Mouse (Mus musculus): Measurements from ENCODE around the gene Gm21028. TPM values are rescaled to one million over a fixed set of nuclear protein-coding genes. Genes with fewer than 3 reads are reported as not detected.
"Not testable (repeated sequence)": the region's sequence is repeated elsewhere in the genome, so short reads cannot be mapped to it uniquely, and the experiment has no call there.

Gm21028 gene
- not detected in 2 replicates for polyA plus RNA-seq (2014; fragmentation: Nextera tagmentation; extraction: Ambion mirVana)

DNA sequence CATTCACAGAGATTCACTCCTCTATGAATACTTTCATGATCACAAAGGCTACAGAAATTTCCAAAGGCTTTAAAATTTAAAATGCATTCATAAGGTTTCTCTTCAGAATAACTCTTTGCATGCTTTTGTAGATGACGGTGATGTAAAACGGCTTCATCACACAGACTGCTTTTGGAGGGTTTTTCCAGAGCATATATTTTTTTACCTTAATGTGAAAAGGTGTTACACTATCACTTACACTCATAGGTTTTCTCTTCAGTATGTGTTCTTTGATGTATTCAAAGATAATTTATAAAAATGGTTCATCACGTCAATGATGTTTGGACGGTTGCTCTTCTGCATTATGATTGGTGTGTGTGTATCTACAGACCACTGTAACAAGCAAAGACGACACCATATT, at the start of gene Gm21028:
Gm21028 (minus strand) TSS at position 101 of the 400 bp plus-strand sequence.
- no peak for DNase-seq (ENCODE audit: low spot score)
- WGBS: 93% methylated on average over 5 of the region's 5 CpGs
- 0 out of 2 replicates have a peak, but pooled peaks cover 5% of the 10 kb centered on the region for H3K9me3 ChIP-seq (ENCODE audit: control insufficient read depth, low read length)

GRCm38 (mm10) chr7:42595666-42596065, 17.3 kb upstream of the Gm21028 start:
- not testable (repeated sequence) for H3K36me3 ChIP-seq (ENCODE audit: control insufficient read depth, insufficient read depth, low read length); H3K9me3 ChIP-seq (ENCODE audit: control insufficient read depth, low read length); H3K4me3 ChIP-seq (ENCODE audit: low read depth, low read length); DNase-seq (ENCODE audit: low spot score); ATAC-seq (ENCODE audit: low FRiP score); H3K27ac ChIP-seq (ENCODE audit: low read depth, low read length); H3K4me1 ChIP-seq (replicated peaks; ENCODE audit: control insufficient read depth, insufficient read depth, low read length); H3K4me2 ChIP-seq (replicated peaks; ENCODE audit: low read depth, low read length); H3K27me3 ChIP-seq (ENCODE audit: control insufficient read depth, insufficient read depth, low read length); H3K9ac ChIP-seq (ENCODE audit: low read depth, low read length)

More for the DNA sequence above, at the start of gene Gm21028:
- H3K36me3 ChIP-seq (ENCODE audit: control insufficient read depth, insufficient read depth, low read length): no peaks in the 10 kb centered on the region
- no peak within 1 kb of the TSS for H3K4me2 ChIP-seq (replicated peaks; ENCODE audit: low read depth, low read length)
- H3K9ac ChIP-seq (ENCODE audit: low read depth, low read length): no peak within 1 kb of the TSS
- no peaks in the 10 kb centered on the region for H3K4me1 ChIP-seq (replicated peaks; ENCODE audit: control insufficient read depth, insufficient read depth, low read length)
- no peaks in the 10 kb centered on the region for H3K27me3 ChIP-seq (ENCODE audit: control insufficient read depth, insufficient read depth, low read length)
- ATAC-seq (ENCODE audit: low FRiP score): no peak
- no peak within 1 kb of the TSS for H3K4me3 ChIP-seq (ENCODE audit: low read depth, low read length)
- H3K27ac ChIP-seq (ENCODE audit: low read depth, low read length): no peak within 1 kb of the TSS

DNA sequence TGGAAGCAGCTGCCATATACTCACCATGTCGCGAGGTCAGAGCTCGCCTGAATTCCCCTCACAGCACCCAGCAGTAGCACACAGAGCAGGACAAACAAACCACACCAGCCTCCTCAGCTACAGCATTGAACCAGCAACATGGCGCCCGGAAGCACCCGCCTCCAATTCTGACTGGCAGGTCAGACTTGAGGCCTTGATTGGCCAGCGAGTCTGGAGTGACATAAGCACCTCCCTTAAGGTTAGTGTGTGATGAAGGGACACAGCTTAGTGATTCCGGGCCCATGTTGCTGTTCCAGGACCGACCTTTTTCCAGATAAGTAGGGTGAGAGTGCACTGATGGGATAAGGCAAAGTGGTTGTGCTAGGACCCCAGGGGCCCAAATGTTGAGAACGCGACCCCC, 14.0 kb upstream of the Gm21028 start, which contains the start of gene Zfp977:
Zfp977 (minus strand) TSS at position 135 of the 400 bp plus-strand sequence.
- not testable (repeated sequence) for H3K4me2 ChIP-seq (replicated peaks; ENCODE audit: low read depth, low read length); H3K4me3 ChIP-seq (ENCODE audit: low read depth, low read length); H3K9me3 ChIP-seq (ENCODE audit: control insufficient read depth, low read length); H3K9ac ChIP-seq (ENCODE audit: low read depth, low read length); ATAC-seq (ENCODE audit: low FRiP score); H3K27me3 ChIP-seq (ENCODE audit: control insufficient read depth, insufficient read depth, low read length); H3K36me3 ChIP-seq (ENCODE audit: control insufficient read depth, insufficient read depth, low read length); H3K4me1 ChIP-seq (replicated peaks; ENCODE audit: control insufficient read depth, insufficient read depth, low read length); DNase-seq (ENCODE audit: low spot score); H3K27ac ChIP-seq (ENCODE audit: low read depth, low read length)
- WGBS: 93% methylated on average over 11 of the region's 11 CpGs

- not testable (repeated sequence) for H3K4me1 ChIP-seq (replicated peaks; ENCODE audit: control insufficient read depth, insufficient read depth, low read length); H3K36me3 ChIP-seq (ENCODE audit: control insufficient read depth, insufficient read depth, low read length); H3K9ac ChIP-seq (ENCODE audit: low read depth, low read length); H3K9me3 ChIP-seq (ENCODE audit: control insufficient read depth, low read length); H3K27ac ChIP-seq (ENCODE audit: low read depth, low read length); H3K27me3 ChIP-seq (ENCODE audit: control insufficient read depth, insufficient read depth, low read length); ATAC-seq (ENCODE audit: low FRiP score); H3K4me2 ChIP-seq (replicated peaks; ENCODE audit: low read depth, low read length); DNase-seq (ENCODE audit: low spot score); H3K4me3 ChIP-seq (ENCODE audit: low read depth, low read length)
Observed at GRCm38 (mm10) chr7:42591311-42591710, 12.9 kb upstream of the Gm21028 start.

DNA sequence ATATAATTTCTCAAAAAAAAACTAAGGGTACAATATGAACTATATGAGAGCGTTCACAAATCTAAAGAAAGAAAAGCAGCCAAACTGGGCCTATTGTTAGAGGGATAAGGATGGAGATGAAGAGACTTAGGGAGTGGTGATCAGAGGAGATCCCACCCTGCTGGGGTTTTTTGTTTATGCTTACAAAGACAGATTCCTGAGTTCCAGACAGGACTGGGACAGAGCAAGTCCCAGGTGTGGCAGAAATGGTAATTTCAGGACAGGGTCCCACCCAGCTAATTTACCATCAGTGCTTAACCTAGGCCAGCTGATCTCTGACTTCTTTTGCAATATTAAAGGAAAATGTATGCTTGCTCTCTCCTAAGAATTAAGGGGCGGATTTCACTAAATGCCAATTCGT, 26.6 kb downstream of the Gm21028 start:
- H3K27me3 ChIP-seq (ENCODE audit: control insufficient read depth, insufficient read depth, low read length): no peaks in the 10 kb centered on the region
- no peaks in the 10 kb centered on the region for H3K4me1 ChIP-seq (replicated peaks; ENCODE audit: control insufficient read depth, insufficient read depth, low read length)
- H3K4me2 ChIP-seq (replicated peaks; ENCODE audit: low read depth, low read length): no peak overlapping the region
- H3K27ac ChIP-seq (ENCODE audit: low read depth, low read length): no peak overlapping the region
- H3K9me3 ChIP-seq (ENCODE audit: control insufficient read depth, low read length): no peaks in the 10 kb centered on the region
- DNase-seq (ENCODE audit: low spot score) (no peak), ATAC-seq (ENCODE audit: low FRiP score) (no peak)
- 85% methylated on average over 3 of the region's 3 CpGs for WGBS
- no peaks in the 10 kb centered on the region for H3K36me3 ChIP-seq (ENCODE audit: control insufficient read depth, insufficient read depth, low read length)
- no peak overlapping the region for H3K9ac ChIP-seq (ENCODE audit: low read depth, low read length)
- no peak overlapping the region for H3K4me3 ChIP-seq (ENCODE audit: low read depth, low read length)

Other genes with a start within 250 kb of the Gm21028 start
- not detected in 2 replicates for gene 4933421I07Rik, start 130.5 kb downstream of the Gm21028 start, polyA plus RNA-seq (2014; fragmentation: Nextera tagmentation; extraction: Ambion mirVana)
- gene Zfp141, start 72.8 kb downstream of the Gm21028 start, polyA plus RNA-seq (2014; fragmentation: Nextera tagmentation; extraction: Ambion mirVana): 11.0 and 13.2 TPM in 2 replicates
- gene Zfp977, start 14.0 kb upstream of the Gm21028 start, polyA plus RNA-seq (2014; fragmentation: Nextera tagmentation; extraction: Ambion mirVana): 1.3 and 1.7 TPM in 2 replicates
- 1.9 TPM in 2 replicates for gene Zfp976, start 64.0 kb upstream of the Gm21028 start, polyA plus RNA-seq (2014; fragmentation: Nextera tagmentation; extraction: Ambion mirVana)
- 8.5 and 8.9 TPM in 2 replicates for gene Zfp975, start 114.2 kb upstream of the Gm21028 start, polyA plus RNA-seq (2014; fragmentation: Nextera tagmentation; extraction: Ambion mirVana)
- gene Gm17067, start 148.4 kb upstream of the Gm21028 start, polyA plus RNA-seq (2014; fragmentation: Nextera tagmentation; extraction: Ambion mirVana): not detected in 2 replicates
- gene Vmn2r62, start 214.9 kb upstream of the Gm21028 start, polyA plus RNA-seq (2014; fragmentation: Nextera tagmentation; extraction: Ambion mirVana): not detected in 2 replicates